8 mouse cellular contexts compared by ENCODE assay signal in the genomic region with DNA sequence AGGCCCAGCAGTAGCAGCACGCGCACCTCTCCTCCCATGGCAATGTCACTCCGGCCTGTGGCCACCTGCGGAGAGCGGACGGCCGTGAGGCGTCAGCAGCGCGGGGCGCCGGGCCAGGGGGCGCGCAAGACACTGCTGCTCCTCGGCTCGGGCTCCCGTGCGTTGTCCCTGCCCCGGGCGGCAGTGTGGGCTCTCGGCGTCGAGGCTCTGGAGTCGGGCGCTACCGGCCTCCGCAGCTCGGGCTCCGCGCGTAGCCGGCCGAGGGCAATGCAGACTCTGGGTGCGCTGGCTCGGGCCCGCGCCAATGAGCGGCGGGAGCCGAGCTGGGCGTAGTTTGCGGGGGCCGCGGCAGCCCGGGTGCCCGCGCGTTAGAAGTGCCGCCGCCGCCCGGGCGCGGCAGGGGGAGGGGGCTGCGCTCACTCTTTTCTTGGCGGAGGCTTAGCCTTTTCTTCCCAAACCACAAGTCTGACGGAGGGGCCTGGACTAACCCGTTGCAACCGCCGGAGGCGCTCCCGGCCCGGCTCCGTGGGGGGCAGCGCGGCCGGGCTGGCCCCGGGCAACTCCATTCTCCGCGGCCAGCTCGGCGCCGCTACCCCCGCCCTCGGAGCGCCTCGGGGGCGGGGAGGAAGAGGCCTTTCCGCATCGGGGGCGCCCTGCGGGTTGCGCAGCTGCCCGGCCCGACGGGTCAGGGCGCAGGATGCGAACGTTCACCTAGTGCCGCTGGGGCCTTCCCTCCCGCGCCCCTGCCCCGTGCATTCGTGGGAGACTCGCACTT. TPM values are rescaled to one million over a fixed set of nuclear protein-coding genes. Genes with fewer than 3 reads are reported as not detected.
DNase-seq lines count a peak whose midpoint lies in the region; ATAC-seq and TF ChIP-seq lines count a peak whose summit lies in the region.

No protein-coding gene starts in this region.

- peak overlapping the region; percentile 21; the same call in 1 of the 2 replicates for H3K9ac ChIP-seq in embryonic facial prominence, embryonic 15.5 days
- peak overlapping the region; percentile 41 for H3K9ac ChIP-seq in intestine, embryonic 15.5 days
- no peak overlapping the region for H3K9ac ChIP-seq in liver, embryonic 16.5 days (ENCODE audit: low read depth, low read length)
- H3K9ac ChIP-seq in neural tube, embryonic 15.5 days (replicated peaks): 0 out of 2 replicates have a peak overlapping the region, but pooled peaks have one; percentile 15

- H3K36me3 ChIP-seq in spleen, adult 2 months (ENCODE audit: control insufficient read depth, insufficient read depth, low read length): no peaks in the 10 kb centered on the region
- no peaks in the 10 kb centered on the region for H3K36me3 ChIP-seq in embryonic facial prominence, embryonic 15.5 days
- H3K36me3 ChIP-seq in intestine, embryonic 15.5 days: no peaks in the 10 kb centered on the region
- no peaks in the 10 kb centered on the region for H3K36me3 ChIP-seq in liver, embryonic 16.5 days (ENCODE audit: control insufficient read depth, insufficient read depth)
- H3K36me3 ChIP-seq in neural tube, embryonic 15.5 days: no peaks in the 10 kb centered on the region

- peak overlapping the region; percentile 85 for H3K4me2 ChIP-seq in embryonic facial prominence, embryonic 15.5 days (replicated peaks)
- H3K4me2 ChIP-seq in intestine, embryonic 15.5 days (replicated peaks): peak overlapping the region; percentile 91
- H3K4me2 ChIP-seq in liver, embryonic 16.5 days (ENCODE audit: low read depth, low read length): peak overlapping the region; percentile 46
- H3K4me2 ChIP-seq in neural tube, embryonic 15.5 days: peak overlapping the region; percentile 64

- H3K4me3 ChIP-seq in spleen, adult 2 months (ENCODE audit: extremely low read depth, insufficient read depth, insufficient read length): peak overlapping the region; percentile 31; the same call in 1 of the 2 replicates
- peak overlapping the region; percentile 50 for H3K4me3 ChIP-seq in embryonic facial prominence, embryonic 15.5 days (replicated peaks)
- peak overlapping the region; percentile 44 for H3K4me3 ChIP-seq in intestine, embryonic 15.5 days (replicated peaks)
- H3K4me3 ChIP-seq in liver, embryonic 16.5 days (ENCODE audit: low read depth, low read length): peak overlapping the region; percentile 27
- H3K4me3 ChIP-seq in neural tube, embryonic 15.5 days (replicated peaks): peak overlapping the region; percentile 38

- H3K4me1 ChIP-seq in spleen, adult 2 months (ENCODE audit: control insufficient read depth, insufficient read depth, insufficient read length): peaks cover 15% of the 10 kb centered on the region; the same call in 1 of the 2 replicates
- peaks cover 26% of the 10 kb centered on the region for H3K4me1 ChIP-seq in embryonic facial prominence, embryonic 15.5 days
- H3K4me1 ChIP-seq in intestine, embryonic 15.5 days (replicated peaks): peaks cover 20% of the 10 kb centered on the region
- peaks cover 13% of the 10 kb centered on the region for H3K4me1 ChIP-seq in liver, embryonic 16.5 days (ENCODE audit: control insufficient read depth, low read depth, low read length)
- H3K4me1 ChIP-seq in neural tube, embryonic 15.5 days: peaks cover 23% of the 10 kb centered on the region

- peaks cover 31% of the 10 kb centered on the region for H3K27me3 ChIP-seq in spleen, adult 2 months (ENCODE audit: control insufficient read depth, insufficient read depth, low read length)
- peaks cover 70% of the 10 kb centered on the region for H3K27me3 ChIP-seq in embryonic facial prominence, embryonic 15.5 days
- H3K27me3 ChIP-seq in intestine, embryonic 15.5 days (replicated peaks): peaks cover 75% of the 10 kb centered on the region
- peaks cover 79% of the 10 kb centered on the region for H3K27me3 ChIP-seq in liver, embryonic 16.5 days (ENCODE audit: control insufficient read depth, insufficient read depth, low read depth, low read length)
- peaks cover 77% of the 10 kb centered on the region for H3K27me3 ChIP-seq in neural tube, embryonic 15.5 days (replicated peaks)

- TF ChIP-seq POLR2A in spleen, adult 2 months (IDR thresholded peaks at IDR 0.05; ENCODE audit: low read depth, low read length): no peak

- DNase-seq in spleen, adult 2 months (ENCODE audit: low read depth in 1 of 2, low spot score in 2 of 2): no peak
- no peak for DNase-seq in spleen, postnatal 14 days (ENCODE audit: low spot score in 2 of 2)
- DNase-seq in urinary bladder, adult 2 months (ENCODE audit: low spot score): no peak
- DNase-seq in layer of hippocampus, postnatal 14 days (ENCODE audit: low spot score in 2 of 2): no peak

- WGBS in spleen, adult 2 months: 2% methylated on average over 88 of the region's 95 CpGs
- WGBS in embryonic facial prominence, embryonic 15.5 days: under 1% methylated on average over 90 of the region's 95 CpGs
- 1% methylated on average over 83 of the region's 95 CpGs for WGBS in intestine, embryonic 15.5 days
- WGBS in liver, embryonic 16.5 days (ENCODE audit: insufficient replicate concordance): under 1% methylated on average over 74 of the region's 95 CpGs
- under 1% methylated on average over 66 of the region's 95 CpGs for WGBS in neural tube, embryonic 15.5 days

- ATAC-seq in embryonic facial prominence, embryonic 15.5 days (ENCODE audit: insufficient number of reproducible peaks, low FRiP score, low TSS enrichment, low read depth): peak; percentile 35
- peak; percentile 71 for ATAC-seq in intestine, embryonic 15.5 days
- peak; percentile 28 for ATAC-seq in liver, embryonic 16.5 days (ENCODE audit: low read depth)
- ATAC-seq in neural tube, embryonic 15.5 days (ENCODE audit: low FRiP score): peak; percentile 24; the same call in 1 of the 2 replicates

- H3K9me3 ChIP-seq in embryonic facial prominence, embryonic 15.5 days (replicated peaks): no peaks in the 10 kb centered on the region
- no peaks in the 10 kb centered on the region for H3K9me3 ChIP-seq in intestine, embryonic 15.5 days
- H3K9me3 ChIP-seq in liver, embryonic 16.5 days (replicated peaks; ENCODE audit: control insufficient read depth, low read length): no peaks in the 10 kb centered on the region
- H3K9me3 ChIP-seq in neural tube, embryonic 15.5 days (replicated peaks): no peaks in the 10 kb centered on the region

- no peak for TF ChIP-seq CTCF in spleen, adult 2 months (IDR thresholded peaks at IDR 0.05; ENCODE audit: extremely low read depth, insufficient read depth, insufficient read length, insufficient replicate concordance)

- no peak overlapping the region for H3K27ac ChIP-seq in spleen, adult 2 months (ENCODE audit: insufficient read depth, low read length)
- no peak overlapping the region for H3K27ac ChIP-seq in embryonic facial prominence, embryonic 15.5 days (replicated peaks)
- no peak overlapping the region for H3K27ac ChIP-seq in intestine, embryonic 15.5 days
- H3K27ac ChIP-seq in liver, embryonic 16.5 days (ENCODE audit: low read length): no peak overlapping the region
- no peak overlapping the region for H3K27ac ChIP-seq in neural tube, embryonic 15.5 days (replicated peaks)

RNA-seq across cellular contexts. Expression of a gene that starts 0.5 kb away (rescaled TPM):
- polyA plus RNA-seq in spleen, adult 2 months (2012; rRNA removed): 0.08 and 0.38 TPM in 2 replicates
- 6.2 and 7.4 TPM in 2 replicates for polyA plus RNA-seq in embryonic facial prominence, embryonic 15.5 days (2015; fragmentation: Nextera tagmentation; extraction: Ambion mirVana)
- 1.6 and 3.0 TPM in 2 replicates for polyA plus RNA-seq in intestine, embryonic 15.5 days (2015; fragmentation: Nextera tagmentation; extraction: Ambion mirVana)
- 0.15 and 0.20 TPM in 2 replicates for polyA plus RNA-seq in liver, embryonic 16.5 days (2015; fragmentation: Nextera tagmentation; extraction: Ambion mirVana)
- polyA plus RNA-seq in neural tube, embryonic 15.5 days (2015; fragmentation: Nextera tagmentation; extraction: Ambion mirVana): 6.1 and 7.1 TPM in 2 replicates
- 13.0 and 16.6 TPM in 2 replicates for polyA plus RNA-seq in urinary bladder, adult 2 months (2012; rRNA removed)
- total RNA-seq in layer of hippocampus, postnatal 14 days (2021): 10 to 100 TPM in 1 of 2 experiments, 1 to 10 TPM in 1; 7.9 to 10.2 TPM

RNA-seq across cellular contexts. Expression of a gene that starts 12.3 kb away (rescaled TPM):
- 84.5 and 89.1 TPM in 2 replicates for polyA plus RNA-seq in spleen, adult 2 months (2012; rRNA removed)
- 114 and 120 TPM in 2 replicates for polyA plus RNA-seq in embryonic facial prominence, embryonic 15.5 days (2015; fragmentation: Nextera tagmentation; extraction: Ambion mirVana)
- 96.0 and 103 TPM in 2 replicates for polyA plus RNA-seq in intestine, embryonic 15.5 days (2015; fragmentation: Nextera tagmentation; extraction: Ambion mirVana)
- 44.6 and 44.7 TPM in 2 replicates for polyA plus RNA-seq in liver, embryonic 16.5 days (2015; fragmentation: Nextera tagmentation; extraction: Ambion mirVana)
- polyA plus RNA-seq in neural tube, embryonic 15.5 days (2015; fragmentation: Nextera tagmentation; extraction: Ambion mirVana): 144 and 148 TPM in 2 replicates
- 50.8 and 52.2 TPM in 2 replicates for polyA plus RNA-seq in urinary bladder, adult 2 months (2012; rRNA removed)
- 10 to 100 TPM; 54.2 to 58.9 TPM for total RNA-seq in layer of hippocampus, postnatal 14 days (2021)

RNA-seq across cellular contexts. Expression of a gene that starts 12.5 kb away (rescaled TPM):
- polyA plus RNA-seq in spleen, adult 2 months (2012; rRNA removed): 0.83 and 1.5 TPM in 2 replicates
- 1.0 and 1.6 TPM in 2 replicates for polyA plus RNA-seq in embryonic facial prominence, embryonic 15.5 days (2015; fragmentation: Nextera tagmentation; extraction: Ambion mirVana)
- not detected in 2 replicates for polyA plus RNA-seq in intestine, embryonic 15.5 days (2015; fragmentation: Nextera tagmentation; extraction: Ambion mirVana)
- polyA plus RNA-seq in liver, embryonic 16.5 days (2015; fragmentation: Nextera tagmentation; extraction: Ambion mirVana): 0.58 and 0.61 TPM in 2 replicates
- 2.5 and 2.6 TPM in 2 replicates for polyA plus RNA-seq in neural tube, embryonic 15.5 days (2015; fragmentation: Nextera tagmentation; extraction: Ambion mirVana)
- polyA plus RNA-seq in urinary bladder, adult 2 months (2012; rRNA removed): 0.07 and 0.21 TPM in 2 replicates
- total RNA-seq in layer of hippocampus, postnatal 14 days (2021): 1 to 10 TPM; 3.0 to 3.5 TPM

RNA-seq across cellular contexts. Expression of a gene that starts 16.9 kb away (rescaled TPM):
- polyA plus RNA-seq in spleen, adult 2 months (2012; rRNA removed): 7.5 and 8.7 TPM in 2 replicates
- polyA plus RNA-seq in embryonic facial prominence, embryonic 15.5 days (2015; fragmentation: Nextera tagmentation; extraction: Ambion mirVana): 53.8 and 54.5 TPM in 2 replicates
- polyA plus RNA-seq in intestine, embryonic 15.5 days (2015; fragmentation: Nextera tagmentation; extraction: Ambion mirVana): 26.4 TPM in 2 replicates
- 4.8 and 5.1 TPM in 2 replicates for polyA plus RNA-seq in liver, embryonic 16.5 days (2015; fragmentation: Nextera tagmentation; extraction: Ambion mirVana)
- polyA plus RNA-seq in neural tube, embryonic 15.5 days (2015; fragmentation: Nextera tagmentation; extraction: Ambion mirVana): 19.1 and 20.8 TPM in 2 replicates
- 15.5 and 18.5 TPM in 2 replicates for polyA plus RNA-seq in urinary bladder, adult 2 months (2012; rRNA removed)
- total RNA-seq in layer of hippocampus, postnatal 14 days (2021): 1 to 10 TPM; 4.7 to 5.1 TPM

RNA-seq across cellular contexts. Expression of a gene that starts 27.1 kb away (rescaled TPM):
- polyA plus RNA-seq in spleen, adult 2 months (2012; rRNA removed): 29.9 and 31.3 TPM in 2 replicates
- polyA plus RNA-seq in embryonic facial prominence, embryonic 15.5 days (2015; fragmentation: Nextera tagmentation; extraction: Ambion mirVana): 36.4 and 38.7 TPM in 2 replicates
- polyA plus RNA-seq in intestine, embryonic 15.5 days (2015; fragmentation: Nextera tagmentation; extraction: Ambion mirVana): 26.9 and 28.5 TPM in 2 replicates
- 29.4 and 30.9 TPM in 2 replicates for polyA plus RNA-seq in liver, embryonic 16.5 days (2015; fragmentation: Nextera tagmentation; extraction: Ambion mirVana)
- polyA plus RNA-seq in neural tube, embryonic 15.5 days (2015; fragmentation: Nextera tagmentation; extraction: Ambion mirVana): 40.1 and 41.0 TPM in 2 replicates
- polyA plus RNA-seq in urinary bladder, adult 2 months (2012; rRNA removed): 50.1 and 62.5 TPM in 2 replicates
- total RNA-seq in layer of hippocampus, postnatal 14 days (2021): 10 to 100 TPM; 85.5 to 89.8 TPM
